Mouse (Mus musculus): ENCODE data around the gene Jmjd8.

DNA sequence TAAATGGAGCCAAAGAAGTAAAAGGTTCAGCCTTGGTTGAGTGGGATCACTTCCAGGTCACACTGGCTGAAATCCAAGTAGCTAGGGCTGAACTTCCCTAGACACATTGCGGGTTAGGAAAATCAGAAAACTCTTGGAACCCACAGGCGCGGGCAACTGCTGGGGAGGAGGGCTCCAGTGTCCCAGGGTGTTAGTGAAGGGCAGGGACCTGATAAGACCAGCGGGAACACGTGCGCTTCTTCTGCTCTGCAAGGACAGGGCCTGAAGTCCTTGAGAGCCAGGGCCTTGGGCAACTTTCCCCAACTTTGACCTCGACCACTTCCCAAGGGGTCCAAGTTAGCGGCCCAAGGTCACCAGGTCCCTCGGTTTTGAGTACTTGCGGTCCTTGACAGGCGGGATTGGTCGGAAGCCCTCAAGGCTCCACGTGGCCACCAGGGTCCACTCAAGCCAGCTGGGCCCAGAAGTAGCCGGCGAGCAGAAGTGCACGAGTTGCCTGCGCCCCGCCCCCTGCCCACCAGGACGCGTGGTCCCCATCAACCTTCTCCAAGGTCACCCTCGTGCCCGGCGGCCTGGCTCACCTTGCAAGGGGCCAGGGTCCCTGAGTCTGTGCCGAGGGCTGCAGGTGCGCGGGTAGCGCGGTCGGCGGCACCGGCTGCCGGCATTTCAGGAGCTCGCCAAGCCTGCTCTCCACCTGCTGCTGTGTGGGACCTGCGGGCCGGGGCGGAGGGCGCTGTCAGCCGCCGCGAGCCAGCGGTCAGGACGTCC is 39.4 kb downstream of the Jmjd8 start:
- TF ChIP-seq MYOD1 (IDR thresholded peaks at IDR 0.05; ENCODE audit: control insufficient read depth in 1 of 3, insufficient read length in 2 of 3, low read depth in 2 of 3) (peak in 1 of 3 experiments; percentile 52), REST (IDR thresholded peaks at IDR 0.05; ENCODE audit: insufficient read depth, insufficient read length) (no peak), POLR2A (IDR thresholded peaks at IDR 0.05; ENCODE audit: insufficient read length, low read depth) (no peak), TCF12 (IDR thresholded peaks at IDR 0.05; ENCODE audit: insufficient read depth, poor library complexity, severe bottlenecking) (no peak), USF1 (IDR thresholded peaks at IDR 0.05; ENCODE audit: low read depth) (no peak), E2F4 (IDR thresholded peaks at IDR 0.05; ENCODE audit: insufficient read depth) (no peak), POLR2AphosphoS2 (IDR thresholded peaks at IDR 0.05; ENCODE audit: insufficient read length, low read depth) (no peak), TCF3 (IDR thresholded peaks at IDR 0.05; ENCODE audit: insufficient read length, low read depth) (no peak), MAX (IDR thresholded peaks at IDR 0.05; ENCODE audit: low read depth) (no peak), SRF (IDR thresholded peaks at IDR 0.05; ENCODE audit: control insufficient read depth, insufficient read length, low read depth) (no peak)

Measured in myocyte (in vitro differentiated cells).